Mouse (Mus musculus) lung, adult 2 months (tissue): ENCODE data around the gene Lbh.

Source experiments
- CTCF ChIP-seq: fragments of 200-500 bp; IDR thresholded peaks from 2 replicates; pipeline ENCODE4 v1.5.1; 2011; ENCODE audit warnings: mild to moderate bottlenecking, low read length, control low read depth; ENCODE audit not compliant: insufficient read depth
- POLR2A ChIP-seq: fragments of 200-500 bp; IDR thresholded peaks from 2 replicates; pipeline ENCODE4 v1.6.1; 2011; ENCODE audit warnings: low read depth, mild to moderate bottlenecking, control low read depth, low read length, borderline replicate concordance; ENCODE audit errors: extremely low read depth

GRCm38 (mm10) chr17:72944368-72944767 lies 26.3 kb downstream of the Lbh start:
- TF ChIP-seq CTCF (no peak), POLR2A (no peak)
